Mouse (Mus musculus) neural tube, embryonic 11.5 days (tissue): ENCODE data around the gene Arhgap32. TPM values are rescaled to one million over a fixed set of nuclear protein-coding genes. Genes with fewer than 3 reads are reported as not detected.
"Not testable (repeated sequence)": the region's sequence is repeated elsewhere in the genome, so short reads cannot be mapped to it uniquely, and the experiment has no call there.

Source experiments
- ATAC-seq: fragments of 200-750 bp; cut with Nextera tagmentation; 2 replicates; pipeline ENCODE4 v1.8.0; 2017; ENCODE audit warnings: moderate number of reproducible peaks, mild to moderate bottlenecking, moderate TSS enrichment, moderate library complexity; ENCODE audit not compliant: insufficient read depth, low FRiP score, low TSS enrichment
- DNase-seq: peaks from one replicate; pipeline ENCODE4 v3.0.0-alpha.2; 2015; ENCODE audit warnings: low spot score
- H3K27ac ChIP-seq: fragments of 300-500 bp; sonication (generic); 2 replicates; pipeline ENCODE4 v1.5.1; 2014; ENCODE audit warnings: low read depth, mild to moderate bottlenecking, low read length
- H3K27me3 ChIP-seq: fragments of 300-500 bp; sonication (generic); 2 replicates; pipeline ENCODE4 v1.6.1; 2014; ENCODE audit warnings: mild to moderate bottlenecking, low read length, mixed read lengths; ENCODE audit not compliant: control insufficient read depth, insufficient read depth
- H3K36me3 ChIP-seq: fragments of 300-500 bp; sonication (generic); 2 replicates; pipeline ENCODE4 v1.6.1; 2014; ENCODE audit warnings: mild to moderate bottlenecking, low read length, moderate library complexity, mixed read lengths; ENCODE audit not compliant: control insufficient read depth, insufficient read depth
- H3K4me1 ChIP-seq: fragments of 300-500 bp; sonication (generic); 2 replicates; pipeline ENCODE4 v1.6.1; 2014; ENCODE audit warnings: low read length, mixed read lengths; ENCODE audit not compliant: control insufficient read depth, insufficient read depth
- H3K4me2 ChIP-seq: fragments of 300-500 bp; sonication (generic); 2 replicates; pipeline ENCODE4 v1.6.1; 2014; ENCODE audit warnings: low read depth, mild to moderate bottlenecking, moderate library complexity
- H3K4me3 ChIP-seq: fragments of 300-500 bp; sonication (generic); 2 replicates; pipeline ENCODE4 v1.5.1; 2014; ENCODE audit warnings: low read depth, low read length
- H3K9ac ChIP-seq: fragments of 300-500 bp; sonication (generic); 2 replicates; pipeline ENCODE4 v1.6.1; 2014; ENCODE audit warnings: mild to moderate bottlenecking, low read length
- H3K9me3 ChIP-seq: fragments of 300-500 bp; sonication (generic); 2 replicates; pipeline ENCODE4 v1.6.1; 2016; ENCODE audit warnings: low read length; ENCODE audit not compliant: control insufficient read depth
- WGBS: fragments of 180-500 bp; shearing (Covaris S2); extraction: QIAGEN DNeasy Blood & Tissue Kit; methylation state at CpG from one replicate; pipeline ENCODE4 v1.1.7; 2014; 5-methylcytosine and 5-hydroxymethylcytosine counted together
- polyA plus RNA-seq: library from polyadenylated mRNA; unstranded; fragments of >200 nt; fragmentation: Nextera tagmentation; extraction: Ambion mirVana; gene quantifications from 2 replicates; pipeline ENCODE4 v1.2.1, GENCODE M21; 2014

Gene Arhgap32
- polyA plus RNA-seq, 1 experiment from 2014 or later = 11.9 TPM

DNA sequence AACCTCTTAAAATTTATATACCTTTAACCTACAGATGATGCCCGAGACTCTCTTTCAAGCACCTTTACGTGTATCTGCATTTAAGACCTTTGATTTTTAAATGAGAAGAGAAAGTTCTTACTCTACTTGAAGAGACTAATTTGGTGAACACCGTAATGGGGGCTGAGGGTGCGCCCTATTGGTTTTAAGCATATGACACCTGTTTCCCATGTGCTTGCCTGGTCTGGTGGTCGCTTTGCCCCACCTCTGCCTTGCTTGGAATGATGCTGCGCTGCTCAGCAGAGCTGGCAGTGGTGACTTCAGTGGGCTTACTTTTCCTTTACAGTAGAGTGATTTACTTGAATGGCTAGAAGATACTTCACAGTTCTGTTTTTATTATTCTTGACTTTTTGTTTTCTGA lies 3.6 kb downstream of the Arhgap32 start:
- Histone ChIP-seq H3K36me3 (no peaks in the 10 kb centered on the region), H3K4me3 (no peak overlapping the region), H3K9me3 (no peaks in the 10 kb centered on the region), H3K4me1 (no peaks in the 10 kb centered on the region), H3K27ac (no peak overlapping the region), H3K4me2 (no peak overlapping the region), H3K9ac (no peak overlapping the region), H3K27me3 (no peaks in the 10 kb centered on the region)
- WGBS = 94% methylated on average over 6 of the region's 6 CpGs
- DNase-seq = no peak
- no peak for ATAC-seq

GRCm38 (mm10) chr9:32120162-32120561 lies 4.2 kb downstream of the Arhgap32 start:
- no peak for DNase-seq
- Histone ChIP-seq H3K9ac (no peak overlapping the region), H3K36me3 (no peaks in the 10 kb centered on the region), H3K4me2 (no peak overlapping the region), H3K9me3 (no peaks in the 10 kb centered on the region), H3K27ac (no peak overlapping the region), H3K4me1 (no peaks in the 10 kb centered on the region), H3K4me3 (no peak overlapping the region), H3K27me3 (no peaks in the 10 kb centered on the region)
- no peak for ATAC-seq
- WGBS = 90% methylated on average over 1 of the region's 1 CpGs

DNA sequence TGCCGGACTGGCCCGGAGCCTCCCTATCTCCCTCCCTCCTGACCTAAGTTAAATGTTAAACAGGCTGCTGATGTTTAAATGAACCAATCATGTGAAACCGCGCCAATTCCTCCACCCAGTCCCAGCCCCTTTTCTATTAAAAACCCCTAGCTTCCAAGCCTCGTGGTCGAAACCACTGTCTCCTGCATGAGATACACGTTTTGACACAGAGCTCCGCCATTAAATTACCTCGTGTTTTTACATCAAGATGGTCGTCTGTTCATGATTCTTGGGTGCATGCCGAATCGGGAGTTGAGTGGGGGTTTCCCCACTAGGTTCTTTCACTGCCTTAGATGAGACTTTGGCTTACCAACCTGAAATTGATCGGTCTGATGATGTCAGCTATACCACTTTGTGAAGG lies 5.3 kb downstream of the Arhgap32 start:
- not testable (repeated sequence) for H3K4me1 ChIP-seq, DNase-seq, ATAC-seq, H3K9ac ChIP-seq, H3K4me2 ChIP-seq, H3K4me3 ChIP-seq, H3K9me3 ChIP-seq, H3K27ac ChIP-seq, H3K27me3 ChIP-seq, H3K36me3 ChIP-seq
- 95% methylated on average over 13 of the region's 13 CpGs for WGBS

GRCm38 (mm10) chr9:32136195-32136594 lies 20.3 kb downstream of the Arhgap32 start:
- DNase-seq (no peak), ATAC-seq (no peak)
- H3K4me1 ChIP-seq = no peaks in the 10 kb centered on the region
- H3K27me3 ChIP-seq = no peaks in the 10 kb centered on the region
- no peak overlapping the region for H3K4me2 ChIP-seq
- H3K4me3 ChIP-seq = no peak overlapping the region
- no peaks in the 10 kb centered on the region for H3K36me3 ChIP-seq
- no peak overlapping the region for H3K9ac ChIP-seq
- H3K27ac ChIP-seq = no peak overlapping the region
- H3K9me3 ChIP-seq = no peaks in the 10 kb centered on the region

DNA sequence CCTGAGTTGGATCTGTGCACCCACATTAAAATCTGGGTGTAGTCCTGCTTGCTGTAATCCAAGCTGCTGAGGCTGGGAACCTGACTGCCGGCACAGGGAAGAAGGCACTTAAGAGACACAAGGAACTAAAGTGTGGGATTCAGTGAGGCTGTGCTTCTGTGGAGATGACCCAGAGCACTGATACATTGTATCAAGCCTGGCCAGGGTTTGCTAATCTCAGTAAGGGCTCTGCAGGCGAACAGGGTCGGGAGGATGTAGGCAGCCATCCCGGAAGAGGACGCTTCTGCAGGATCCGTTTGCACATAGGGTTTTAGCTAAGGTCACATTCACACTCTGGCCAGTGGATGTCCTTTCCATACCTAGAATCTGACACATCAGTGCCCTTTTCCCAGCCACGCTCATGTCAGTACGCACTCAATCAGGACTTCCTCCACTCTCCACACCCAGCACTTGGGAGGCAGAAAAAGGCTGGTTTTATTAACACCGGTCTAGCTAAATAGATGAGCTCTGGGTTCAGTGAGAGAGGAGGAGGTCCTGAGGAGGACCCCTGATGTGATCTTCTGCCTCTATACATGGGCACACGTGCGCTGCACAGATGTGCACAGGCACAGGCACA lies 20.9 kb downstream of the Arhgap32 start:
- no peak overlapping the region for H3K9ac ChIP-seq
- H3K9me3 ChIP-seq = no peaks in the 10 kb centered on the region
- no peaks in the 10 kb centered on the region for H3K36me3 ChIP-seq
- ATAC-seq (no peak), DNase-seq (no peak)
- H3K27ac ChIP-seq = no peak overlapping the region
- WGBS = 79% methylated on average over 11 of the region's 11 CpGs
- H3K4me3 ChIP-seq = no peak overlapping the region
- H3K4me1 ChIP-seq = no peaks in the 10 kb centered on the region
- no peak overlapping the region for H3K4me2 ChIP-seq
- no peaks in the 10 kb centered on the region for H3K27me3 ChIP-seq

- no peak for DNase-seq
- WGBS = 92% methylated on average over 14 of the region's 14 CpGs
- Histone ChIP-seq H3K9me3 (no peaks in the 10 kb centered on the region), H3K4me2 (no peak overlapping the region), H3K27me3 (no peaks in the 10 kb centered on the region), H3K36me3 (no peaks in the 10 kb centered on the region), H3K4me1 (0 out of 2 replicates have a peak, but pooled peaks cover 2% of the 10 kb centered on the region), H3K9ac (no peak overlapping the region), H3K4me3 (no peak overlapping the region), H3K27ac (no peak overlapping the region)
- no peak for ATAC-seq
Measured at GRCm38 (mm10) chr9:32137697-32138426, 21.9 kb downstream of the Arhgap32 start.

DNA sequence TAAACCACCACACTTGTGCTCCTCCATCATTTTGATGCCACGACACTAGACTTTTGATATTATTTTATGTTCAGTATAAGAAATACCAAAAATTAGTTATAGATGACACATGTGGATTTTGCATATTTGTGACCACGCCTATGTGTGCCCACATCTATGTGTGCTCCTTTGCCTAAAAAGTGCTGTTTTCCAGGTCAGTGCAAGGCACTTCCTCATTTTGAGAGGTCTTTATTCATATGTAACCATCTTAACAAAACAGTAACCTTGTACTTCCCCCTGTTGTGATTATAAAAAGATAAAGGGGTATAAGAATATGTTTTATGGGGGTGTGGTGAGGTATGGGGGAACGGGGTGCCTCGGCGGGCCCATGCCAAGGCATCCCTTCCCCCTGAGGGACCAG lies 22.7 kb downstream of the Arhgap32 start:
- Histone ChIP-seq H3K4me2 (no peak overlapping the region), H3K27me3 (no peaks in the 10 kb centered on the region), H3K9me3 (no peaks in the 10 kb centered on the region), H3K27ac (no peak overlapping the region), H3K36me3 (no peaks in the 10 kb centered on the region), H3K9ac (no peak overlapping the region), H3K4me3 (no peak overlapping the region), H3K4me1 (0 out of 2 replicates have a peak, but pooled peaks cover 2% of the 10 kb centered on the region)
- DNase-seq (no peak), ATAC-seq (no peak)
- WGBS = 96% methylated on average over 5 of the region's 5 CpGs

DNA sequence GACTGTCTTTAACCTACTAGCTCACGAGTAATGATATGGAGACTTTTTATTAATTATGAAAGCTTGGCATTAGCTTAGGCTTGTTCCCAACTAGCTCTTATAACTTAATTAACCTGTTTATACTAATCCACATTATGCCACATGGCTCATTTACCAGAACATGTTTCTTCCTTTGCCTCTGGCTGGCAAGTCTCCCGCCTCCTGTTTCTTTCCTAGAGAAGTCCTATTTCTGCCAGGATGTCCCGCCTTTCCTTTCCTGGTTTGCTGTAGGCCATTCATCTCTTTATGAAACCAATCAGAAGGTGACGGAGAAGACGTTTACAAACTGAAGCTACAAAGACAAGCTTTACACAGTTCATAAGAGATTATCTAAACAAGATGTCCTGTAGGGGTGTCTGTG lies 23.7 kb downstream of the Arhgap32 start:
- no peak for DNase-seq
- Histone ChIP-seq H3K4me2 (no peak overlapping the region), H3K4me3 (no peak overlapping the region), H3K9ac (no peak overlapping the region), H3K27me3 (no peaks in the 10 kb centered on the region), H3K27ac (no peak overlapping the region), H3K36me3 (no peaks in the 10 kb centered on the region), H3K9me3 (no peaks in the 10 kb centered on the region), H3K4me1 (0 out of 2 replicates have a peak, but pooled peaks cover 2% of the 10 kb centered on the region)
- 92% methylated on average over 5 of the region's 5 CpGs for WGBS
- ATAC-seq = no peak

DNA sequence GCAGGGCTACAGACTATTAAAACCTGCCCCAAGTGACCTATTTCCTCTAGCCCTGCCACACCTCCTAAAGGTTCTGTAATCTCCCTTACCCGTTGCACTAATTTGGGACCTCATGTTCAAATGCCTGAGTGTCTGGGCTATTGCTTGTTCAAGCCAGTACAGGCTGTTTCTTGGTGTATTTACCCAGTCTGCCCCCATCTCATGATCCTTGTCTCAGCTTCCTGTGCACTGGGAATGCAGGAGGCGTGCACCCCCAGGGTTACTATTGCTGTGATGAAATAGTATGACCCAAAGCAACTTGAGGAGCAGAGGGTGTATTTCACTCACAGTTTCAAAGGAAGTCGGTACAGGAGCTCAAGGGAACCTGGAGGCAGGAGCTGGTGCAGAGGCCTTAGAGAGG lies 26.9 kb downstream of the Arhgap32 start:
- 65% methylated on average over 3 of the region's 3 CpGs for WGBS
- Histone ChIP-seq H3K9me3 (no peaks in the 10 kb centered on the region), H3K4me3 (no peak overlapping the region), H3K4me2 (no peak overlapping the region), H3K27me3 (no peaks in the 10 kb centered on the region), H3K9ac (no peak overlapping the region), H3K36me3 (no peaks in the 10 kb centered on the region), H3K4me1 (0 out of 2 replicates have a peak, but pooled peaks cover 2% of the 10 kb centered on the region), H3K27ac (no peak overlapping the region)
- no peak for DNase-seq
- no peak for ATAC-seq
